Mouse (Mus musculus) embryo, embryonic 9.5 days (tissue): ENCODE measurements around the gene 6430571L13Rik.
"Not testable (repeated sequence)": the region's sequence is repeated elsewhere in the genome, so short reads cannot be mapped to it uniquely, and the experiment has no call there.

Source experiments
- DNase-seq: peaks from one replicate; pipeline ENCODE4 v3.0.0-alpha.2; 2017; ENCODE audit errors: extremely low spot score

The 6430571L13Rik gene

DNA sequence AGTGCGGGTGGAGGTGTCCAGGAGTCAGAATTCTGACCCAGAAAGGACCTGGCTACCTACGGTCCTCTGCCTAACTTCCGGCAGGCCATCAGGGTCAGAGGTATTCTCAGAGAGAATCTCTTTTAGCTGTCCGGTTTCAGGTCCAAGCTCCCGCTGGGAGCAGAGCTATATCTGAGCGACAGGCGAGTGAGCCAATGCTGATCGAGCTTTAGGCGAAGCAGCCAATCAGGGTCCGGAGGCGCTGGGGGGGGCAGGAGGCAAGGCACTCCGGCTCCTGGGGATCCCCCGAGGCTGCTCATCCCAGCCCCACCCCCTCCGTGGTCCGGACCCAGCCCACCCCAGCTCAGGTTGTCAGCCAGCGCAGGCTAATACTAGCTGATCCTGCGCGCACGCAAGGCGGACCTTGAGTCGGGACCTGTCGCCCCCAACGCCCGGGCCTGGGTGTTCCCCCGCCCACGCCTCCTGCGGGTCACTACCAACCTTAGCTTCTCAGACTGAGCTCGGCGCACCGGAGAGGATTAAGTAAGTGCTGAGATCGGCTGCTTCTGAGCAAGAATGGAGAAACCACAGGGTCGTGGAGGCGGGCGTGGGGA is at the start of gene 6430571L13Rik:
Gene 6430571L13Rik (plus strand): TSS at position 336 of the 593 bp plus-strand sequence.
- DNase-seq: peak; percentile 95

DNA sequence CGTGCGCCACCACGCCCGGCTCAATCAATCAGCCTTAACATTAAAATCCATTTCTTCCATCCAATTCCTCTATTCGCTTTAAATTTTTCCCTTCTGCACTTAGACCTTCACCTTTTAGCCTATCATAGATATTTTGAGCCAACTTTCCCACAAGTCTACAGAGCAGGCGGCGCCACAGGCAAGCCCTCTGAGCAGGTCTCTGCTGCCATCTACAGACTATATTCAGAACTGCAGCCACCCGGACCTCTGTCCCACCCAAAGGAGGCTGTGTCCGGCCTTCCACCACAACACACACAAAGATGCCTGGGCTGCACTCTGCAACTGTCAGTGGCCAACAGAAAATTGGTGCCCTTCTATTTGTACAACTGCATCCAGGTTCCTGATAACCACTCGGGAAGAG is 49.5 kb upstream of the 6430571L13Rik start:
- peak; percentile 81 for DNase-seq

DNA sequence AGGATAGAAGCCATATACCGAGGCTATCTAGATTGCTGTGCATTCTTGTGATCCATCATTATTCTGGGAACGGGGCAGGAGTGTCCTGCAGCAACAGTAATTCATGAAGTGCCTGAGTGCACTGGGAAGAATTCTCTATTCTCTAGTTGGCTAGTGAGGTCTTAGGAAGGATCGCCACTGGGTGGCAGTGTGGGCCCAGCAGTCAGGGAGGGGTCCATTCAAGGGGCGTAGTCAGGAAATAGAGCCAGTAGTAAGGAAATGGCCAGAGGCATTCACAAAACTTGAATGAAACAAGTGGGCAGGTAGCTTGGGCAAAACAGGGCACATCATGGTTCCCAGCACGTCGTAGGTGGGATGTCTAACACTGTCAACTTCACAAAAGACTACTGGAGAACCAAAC is 46.2 kb upstream of the 6430571L13Rik start:
- DNase-seq: peak; percentile 70

DNA sequence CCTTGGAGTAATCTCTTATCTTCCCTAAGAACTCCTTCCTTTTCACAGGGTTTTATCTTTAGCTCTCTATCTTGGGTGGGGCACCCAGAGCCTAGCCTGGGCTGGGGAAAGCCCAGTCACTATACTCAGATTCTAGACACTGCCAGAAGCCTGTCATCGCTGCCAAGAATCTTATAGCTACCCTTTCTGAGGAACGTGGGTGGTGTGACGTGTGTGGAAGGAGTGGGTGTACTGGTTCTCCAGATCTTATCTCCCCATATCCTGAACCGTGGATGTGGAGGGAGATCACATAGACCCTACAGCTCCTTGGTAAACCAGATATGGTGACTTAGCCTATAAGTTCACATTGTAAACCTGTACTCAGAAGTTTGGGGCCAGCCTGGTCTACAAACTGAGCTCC is 44.8 kb upstream of the 6430571L13Rik start:
- no peak for DNase-seq

DNA sequence AAGGTAGTCTGAATTCAATTTTAAA is 44.6 kb upstream of the 6430571L13Rik start, which contains the start of gene Cish:
Gene Cish (plus strand): TSS at position 11 of the 25 bp plus-strand sequence.
- no peak for DNase-seq

DNA sequence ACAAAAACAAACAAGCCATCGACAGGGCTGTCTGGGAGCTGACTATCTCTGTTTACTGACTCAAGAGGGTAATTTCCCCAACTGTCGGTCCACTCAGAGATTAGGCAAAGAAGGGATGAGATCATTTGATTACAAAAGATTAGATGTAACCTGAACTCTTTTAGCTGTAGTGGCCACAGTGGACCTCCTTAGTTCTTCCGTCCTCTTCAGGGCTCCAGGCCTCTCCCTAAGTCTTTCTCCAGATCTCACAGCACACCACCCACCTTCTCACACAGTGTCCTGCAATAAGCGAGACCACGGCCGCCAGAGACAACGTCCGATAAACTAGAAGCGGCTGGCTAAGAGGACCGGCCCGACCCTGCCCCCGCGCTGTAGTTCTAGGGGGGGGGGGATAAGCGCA is 44.4 kb upstream of the 6430571L13Rik start:
- no peak for DNase-seq

DNA sequence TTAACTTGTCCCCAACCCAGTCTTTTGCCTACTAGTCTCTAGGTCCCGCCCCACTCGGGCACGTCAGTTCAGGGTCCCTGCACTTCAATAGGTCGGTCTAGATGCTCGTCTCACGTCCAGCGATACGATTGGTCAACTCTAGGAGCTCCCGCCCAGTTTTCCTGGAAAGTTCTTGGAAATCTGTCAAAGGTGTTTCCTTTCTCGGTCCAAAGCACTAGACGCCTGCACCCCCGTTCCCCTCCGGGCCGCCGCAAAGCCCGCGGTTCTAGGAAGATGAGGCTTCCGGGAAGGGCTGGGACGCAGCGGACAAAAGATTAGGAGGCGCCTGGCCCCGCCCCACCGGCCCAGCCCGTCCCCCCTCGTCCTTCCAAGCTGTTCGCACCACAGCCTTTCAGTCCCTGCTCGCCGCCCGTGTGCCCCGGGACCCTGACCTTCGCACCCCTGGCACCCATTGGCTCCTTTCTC is 43.9 kb upstream of the 6430571L13Rik start:
- DNase-seq: peak; percentile 93

DNA sequence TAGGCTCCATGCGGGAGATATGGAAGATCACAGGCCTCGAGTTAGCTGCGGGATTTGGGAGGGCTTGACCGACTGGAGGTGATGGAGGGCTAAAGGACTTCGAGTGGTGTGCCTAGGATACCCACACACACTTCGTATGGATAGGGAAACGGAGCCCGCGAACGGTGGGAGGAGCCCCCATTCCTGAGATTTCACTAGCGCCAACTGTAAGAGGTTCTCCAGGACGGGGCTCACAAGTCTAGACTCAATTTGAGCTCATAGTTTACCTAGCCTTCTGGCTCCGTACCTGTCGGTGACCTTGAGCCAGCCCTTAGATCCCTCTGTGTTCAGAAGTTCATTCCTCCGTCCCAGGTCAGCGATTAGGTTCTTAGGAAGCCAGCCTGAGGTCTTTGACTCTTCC is 43.3 kb upstream of the 6430571L13Rik start:
- DNase-seq: no peak

DNA sequence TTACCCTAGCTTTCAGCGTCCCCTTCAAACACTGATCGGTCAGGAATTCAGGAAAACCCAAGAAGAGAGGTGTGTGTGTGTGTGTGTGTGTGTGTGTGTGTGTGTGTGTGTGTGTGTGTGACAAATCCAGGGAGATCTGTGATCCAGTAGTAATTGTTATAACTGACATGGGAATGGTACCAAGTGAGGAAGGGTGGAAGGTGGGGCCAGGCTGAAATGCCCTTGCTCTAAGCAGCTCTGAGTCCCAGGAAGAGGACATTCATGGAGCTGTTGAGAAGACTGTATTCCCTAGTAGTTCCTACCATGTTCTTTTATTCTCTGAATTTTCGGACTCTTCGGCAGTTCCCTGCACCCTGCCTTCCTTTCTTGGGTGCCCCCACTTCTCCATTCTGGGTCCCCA is 42.7 kb upstream of the 6430571L13Rik start:
- no peak for DNase-seq

DNA sequence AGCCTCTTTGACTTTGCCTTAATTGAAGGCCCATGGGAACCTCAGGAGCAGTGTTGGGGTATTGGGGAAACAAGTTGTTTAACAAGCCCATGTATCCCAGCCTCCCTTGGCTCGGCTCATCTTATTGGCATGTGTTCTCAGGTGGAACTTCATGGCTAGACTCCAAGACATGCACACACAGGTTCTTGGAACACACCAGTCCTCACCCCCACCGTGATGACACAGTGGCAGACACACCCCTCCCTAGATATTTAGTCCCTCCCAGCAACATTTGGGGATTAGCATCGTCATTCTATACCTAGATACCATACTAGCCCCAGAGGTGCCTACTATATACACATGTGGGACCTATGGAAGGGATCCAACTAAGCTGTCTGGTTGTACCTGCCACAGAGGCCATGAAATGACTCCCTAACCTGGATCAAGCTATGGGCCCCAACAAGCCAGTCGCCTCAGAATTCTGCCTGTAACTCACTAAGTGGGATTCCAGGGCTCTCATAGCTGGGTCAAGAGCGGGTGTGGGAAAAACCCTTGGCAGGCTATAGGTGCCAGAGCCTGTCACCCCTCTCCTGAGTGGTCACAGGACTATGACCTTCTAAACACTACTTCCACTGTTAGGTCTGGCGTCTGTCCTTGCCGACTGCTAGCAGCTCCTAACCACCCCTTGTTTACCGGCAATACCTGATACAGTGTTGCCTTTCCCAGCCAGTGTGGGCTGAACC is 42.2 kb upstream of the 6430571L13Rik start:
- no peak for DNase-seq

DNA sequence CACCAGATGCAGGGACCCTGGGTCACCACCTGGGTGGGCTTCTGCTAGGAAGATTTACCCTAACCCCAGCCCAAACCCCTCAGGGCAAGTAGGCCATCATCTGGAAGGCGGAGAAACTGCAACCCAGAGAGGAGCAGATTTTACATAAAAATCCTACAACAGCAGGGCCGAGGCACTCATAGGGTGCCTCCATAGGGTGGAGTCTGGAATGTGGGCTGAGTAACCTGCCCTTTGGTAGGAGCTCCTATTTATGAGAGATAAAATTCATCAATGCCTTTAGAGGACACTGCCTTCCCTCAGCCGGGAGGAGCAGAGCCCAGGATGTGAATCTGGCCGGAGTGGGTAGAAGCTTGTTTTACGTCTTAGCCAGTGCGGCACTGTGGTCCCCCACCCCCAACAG is 41.5 kb upstream of the 6430571L13Rik start:
- DNase-seq: no peak

DNA sequence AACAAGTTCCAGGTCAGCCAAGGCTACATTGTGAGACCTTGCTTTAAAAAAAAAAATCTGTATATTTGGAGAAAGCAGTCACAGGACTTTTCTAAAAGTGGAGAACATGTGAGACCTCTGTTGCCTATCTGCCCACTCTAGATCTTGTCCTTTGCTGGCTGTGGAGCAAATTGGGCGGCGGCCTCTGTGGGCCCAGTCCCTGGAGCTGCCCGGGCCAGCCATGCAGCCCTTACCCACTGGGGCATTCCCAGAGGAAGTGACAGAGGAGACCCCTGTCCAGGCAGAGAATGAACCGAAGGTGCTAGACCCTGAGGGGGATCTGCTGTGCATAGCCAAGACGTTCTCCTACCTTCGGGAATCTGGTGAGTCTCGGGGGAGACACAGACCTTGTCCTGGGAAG is 40.6 kb upstream of the 6430571L13Rik start:
- no peak for DNase-seq

DNA sequence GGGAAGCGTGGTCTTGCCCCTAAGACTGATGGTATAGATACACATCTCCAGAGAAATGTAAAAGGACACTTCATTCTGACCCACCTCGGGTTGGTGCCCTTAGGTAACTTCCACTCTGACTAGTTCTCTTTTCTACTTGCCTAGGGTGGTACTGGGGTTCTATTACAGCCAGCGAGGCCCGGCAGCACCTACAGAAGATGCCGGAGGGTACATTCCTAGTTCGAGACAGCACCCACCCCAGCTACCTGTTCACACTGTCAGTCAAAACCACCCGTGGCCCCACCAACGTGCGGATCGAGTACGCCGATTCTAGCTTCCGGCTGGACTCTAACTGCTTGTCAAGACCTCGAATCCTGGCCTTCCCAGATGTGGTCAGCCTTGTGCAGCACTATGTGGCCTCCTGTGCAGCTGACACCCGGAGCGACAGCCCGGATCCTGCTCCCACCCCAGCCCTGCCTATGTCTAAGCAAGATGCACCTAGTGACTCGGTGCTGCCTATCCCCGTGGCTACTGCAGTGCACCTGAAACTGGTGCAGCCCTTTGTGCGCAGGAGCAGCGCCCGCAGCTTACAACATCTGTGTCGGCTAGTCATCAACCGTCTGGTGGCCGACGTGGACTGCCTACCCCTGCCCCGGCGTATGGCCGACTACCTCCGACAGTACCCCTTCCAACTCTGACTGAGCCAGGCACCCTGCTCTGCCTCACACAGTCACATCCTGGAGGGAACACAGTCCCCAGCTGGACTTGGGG is 40.0 kb upstream of the 6430571L13Rik start:
- no peak for DNase-seq

DNA sequence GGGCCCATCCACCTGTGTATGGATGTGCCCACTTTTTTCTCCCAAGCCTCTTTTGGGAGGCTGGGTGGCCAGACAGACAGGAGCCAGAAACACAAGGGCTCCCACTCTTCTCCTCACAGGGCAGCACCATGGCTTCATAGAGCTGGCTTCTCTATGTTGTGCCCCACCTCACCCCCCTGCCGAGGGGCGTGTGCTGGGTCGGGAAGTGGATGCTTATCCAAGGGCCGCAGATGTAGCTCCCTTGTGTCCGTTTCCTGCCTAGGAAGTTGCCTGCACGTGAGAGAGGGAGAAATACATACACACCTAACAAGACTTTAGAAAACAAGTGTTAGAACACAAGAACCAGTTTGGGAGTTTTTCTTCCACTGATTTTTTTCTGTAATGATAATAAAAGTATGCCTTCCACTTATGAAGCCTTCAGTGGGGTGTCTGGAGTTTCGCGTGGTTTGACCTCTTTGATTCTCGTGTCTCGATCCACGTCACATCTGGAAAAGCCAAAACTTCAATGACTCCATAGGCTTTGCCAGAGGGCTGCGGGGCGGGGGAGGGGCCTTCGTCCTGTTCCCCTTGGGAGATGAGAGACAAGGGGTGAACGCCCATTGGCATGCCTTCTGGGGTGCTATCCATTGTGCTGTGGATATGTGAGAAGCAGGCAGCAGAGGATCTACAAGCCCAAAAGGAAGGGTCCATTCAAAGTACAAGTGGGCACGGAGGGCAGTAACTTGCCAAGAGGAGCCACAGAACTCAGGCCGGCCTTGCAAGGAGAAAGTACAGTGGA is 38.7 kb upstream of the 6430571L13Rik start:
- no peak for DNase-seq

DNA sequence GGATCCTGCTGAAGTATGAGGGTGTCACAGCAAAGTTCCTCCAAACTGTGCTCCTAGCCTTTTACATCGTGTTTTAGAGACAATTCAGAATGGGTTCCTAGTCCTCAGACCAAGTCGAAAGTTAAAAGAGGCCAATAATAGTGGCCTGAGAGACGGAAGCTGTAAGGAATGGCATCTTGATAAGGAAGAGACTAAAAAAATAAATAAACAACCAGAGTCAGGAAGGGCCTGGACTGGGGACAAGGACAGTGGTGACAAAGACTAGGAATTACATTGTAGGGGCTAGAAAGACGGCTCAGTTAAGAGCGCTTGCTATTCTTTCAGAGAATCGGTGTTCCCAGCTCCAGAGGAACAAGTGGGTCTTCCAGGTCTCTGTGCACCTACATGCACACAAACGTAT is 37.8 kb upstream of the 6430571L13Rik start:
- no peak for DNase-seq

DNA sequence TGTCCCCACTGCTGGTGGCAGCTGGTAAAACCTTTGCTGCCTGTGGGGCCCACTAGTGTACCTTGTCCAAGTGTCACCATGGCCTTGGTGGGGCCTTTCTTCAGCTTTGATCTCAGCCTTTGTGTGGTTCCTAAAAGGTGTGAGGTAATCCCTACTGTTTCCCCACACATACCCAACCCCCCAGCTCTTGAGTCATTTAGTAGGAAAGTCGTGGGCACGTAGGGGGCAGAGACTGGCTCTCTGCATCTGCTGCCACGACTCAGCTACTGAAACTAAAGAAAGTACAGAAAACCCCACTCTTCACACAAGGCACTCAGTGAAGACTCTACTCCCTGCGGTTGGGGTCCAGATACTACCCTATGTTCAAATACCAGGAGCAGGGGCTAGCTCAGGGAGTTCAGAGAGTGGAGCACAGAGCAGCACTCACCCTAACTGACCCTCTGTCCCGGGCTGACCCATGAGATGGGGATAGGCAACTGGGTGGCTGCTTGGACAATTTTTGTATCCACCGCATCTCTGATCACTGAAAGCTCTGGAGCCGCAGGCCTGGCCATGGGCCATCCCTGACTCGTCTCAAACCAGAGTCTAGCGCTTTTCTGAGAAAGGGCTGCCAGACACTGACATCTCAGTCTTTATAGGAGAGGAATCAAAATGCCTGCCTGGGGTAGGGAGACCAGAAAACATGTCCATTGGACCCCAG is 37.1 kb upstream of the 6430571L13Rik start:
- DNase-seq: no peak

DNA sequence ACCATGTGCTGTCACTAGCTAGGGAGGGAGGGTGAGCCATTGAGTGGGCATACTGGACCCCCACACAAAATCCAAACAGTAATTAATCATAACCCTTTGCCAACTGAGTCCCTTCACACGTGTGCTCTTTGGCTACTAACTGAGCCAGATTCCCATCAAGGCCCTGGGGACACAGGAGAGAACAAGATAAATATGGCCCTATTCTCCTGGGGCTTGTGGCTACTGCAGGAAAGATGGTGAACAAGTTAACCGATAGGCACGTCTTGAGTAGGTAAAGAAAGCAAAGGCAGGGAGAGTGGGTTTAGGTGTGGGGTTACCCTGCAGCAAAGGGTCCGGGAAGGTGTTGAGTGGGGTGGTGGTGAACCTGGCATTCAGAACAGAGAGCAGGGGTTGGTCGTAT is 36.5 kb upstream of the 6430571L13Rik start:
- DNase-seq: no peak

DNA sequence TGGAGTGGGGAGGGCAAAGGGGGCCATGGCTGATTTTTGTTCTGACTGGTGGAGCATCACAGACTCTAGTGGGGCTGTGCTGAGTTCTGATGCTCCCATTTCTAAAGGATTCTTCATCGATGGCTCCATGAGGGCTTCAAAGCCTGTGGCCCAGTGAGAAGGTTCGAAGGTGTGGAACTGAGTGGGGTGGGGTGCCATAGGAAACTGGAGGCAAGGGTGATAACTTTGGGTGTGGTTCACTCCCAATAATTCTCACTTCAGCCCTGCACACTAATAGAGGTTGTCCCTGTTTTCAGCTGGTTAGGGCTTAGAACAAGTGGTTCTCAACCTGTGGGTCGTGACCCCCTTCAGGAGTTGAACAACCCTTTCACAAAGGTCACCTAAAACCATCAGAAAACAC is 36.0 kb upstream of the 6430571L13Rik start:
- DNase-seq: no peak

DNA sequence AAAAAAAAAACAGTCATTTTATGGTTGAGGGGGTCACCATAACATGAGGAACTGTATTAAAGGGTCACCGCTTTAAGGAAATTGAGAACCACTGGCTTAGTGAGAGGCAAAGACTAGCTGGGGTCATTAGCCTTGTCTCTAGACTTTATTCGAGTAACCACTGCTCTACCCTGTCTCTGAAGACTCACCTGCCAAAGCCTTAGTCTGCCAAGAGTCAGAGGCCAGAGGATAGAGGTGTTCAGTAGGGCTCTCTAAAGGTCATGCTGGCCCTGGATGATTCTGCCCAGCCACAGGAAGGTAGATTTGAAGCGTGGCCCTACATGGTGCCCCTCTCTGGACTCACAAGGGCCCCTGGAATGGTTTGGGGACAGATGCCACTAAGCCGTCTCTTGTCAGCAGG is 35.4 kb upstream of the 6430571L13Rik start:
- no peak for DNase-seq

DNA sequence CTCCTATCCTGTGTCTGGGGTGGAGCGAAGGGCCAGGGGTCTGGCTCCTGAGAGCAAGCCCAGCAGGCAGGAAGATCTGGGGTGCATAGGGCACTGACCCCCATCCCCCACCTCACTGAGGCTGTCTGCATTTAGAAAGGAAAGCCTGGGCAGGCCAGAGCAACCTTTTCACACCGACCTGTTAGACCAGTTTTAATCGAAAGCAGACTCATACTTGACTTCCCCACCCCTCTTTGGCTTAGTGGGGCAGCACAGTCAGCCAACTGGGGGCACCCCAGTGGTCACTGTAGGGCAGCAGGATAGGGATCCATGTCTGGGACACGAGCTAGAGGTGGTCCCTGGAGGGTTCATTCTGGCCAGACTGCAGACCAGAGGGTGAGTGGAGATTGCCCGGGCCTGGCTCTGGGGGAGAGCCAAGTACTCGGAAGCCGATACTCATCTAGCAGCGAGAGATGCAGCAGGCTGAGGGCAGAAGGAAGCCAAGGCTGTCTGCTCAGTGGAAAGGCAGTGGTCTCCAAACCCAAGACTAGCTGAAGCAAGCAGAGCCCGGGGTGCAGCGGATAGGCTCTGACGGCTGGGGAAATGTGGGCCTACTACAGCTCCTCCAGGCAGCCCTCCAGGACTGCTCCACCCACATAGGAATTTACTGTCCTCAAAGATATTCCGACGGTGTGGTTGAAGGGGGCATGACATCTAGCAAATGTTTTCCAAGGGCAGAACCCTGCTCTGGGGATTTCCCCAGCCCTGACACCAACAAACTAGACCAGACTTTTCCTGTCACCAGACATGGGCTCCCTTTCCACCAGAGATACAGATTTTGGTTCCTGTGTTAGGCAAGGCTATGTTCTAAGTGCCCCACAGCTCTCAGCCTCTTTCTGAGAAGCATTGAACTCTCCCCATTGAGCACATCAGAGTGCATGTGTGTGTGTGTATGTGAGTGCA is 34.5 kb upstream of the 6430571L13Rik start:
- DNase-seq: no peak

DNA sequence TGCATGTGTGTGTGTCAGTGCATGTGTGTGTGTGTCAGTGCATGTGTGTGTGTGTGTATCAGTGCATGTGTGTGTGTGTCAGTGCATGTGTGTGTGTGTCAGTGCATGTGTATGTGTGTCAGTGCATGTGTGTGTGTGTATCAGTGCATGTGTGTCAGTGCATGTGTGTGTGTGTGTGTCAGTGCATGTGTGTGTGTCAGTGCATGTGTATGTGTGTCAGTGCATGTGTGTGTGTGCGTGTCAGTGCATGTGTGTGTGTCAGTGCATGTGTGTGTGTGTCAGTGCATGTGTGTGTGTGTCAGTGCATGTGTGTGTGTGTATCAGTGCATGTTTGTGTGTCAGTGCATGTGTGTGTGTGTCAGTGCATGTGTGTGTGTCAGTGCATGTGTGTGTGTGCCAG is 33.7 kb upstream of the 6430571L13Rik start:
- not testable (repeated sequence) for DNase-seq
